Mouse (Mus musculus): ENCODE measurements at regions not wholly inside any gene's neighbourhood (a gene's known extent, or its start where the extent isn't known, plus 50 kb on each side); places are given as distances from the start of the nearest gene placed in this dataset.

DNA sequence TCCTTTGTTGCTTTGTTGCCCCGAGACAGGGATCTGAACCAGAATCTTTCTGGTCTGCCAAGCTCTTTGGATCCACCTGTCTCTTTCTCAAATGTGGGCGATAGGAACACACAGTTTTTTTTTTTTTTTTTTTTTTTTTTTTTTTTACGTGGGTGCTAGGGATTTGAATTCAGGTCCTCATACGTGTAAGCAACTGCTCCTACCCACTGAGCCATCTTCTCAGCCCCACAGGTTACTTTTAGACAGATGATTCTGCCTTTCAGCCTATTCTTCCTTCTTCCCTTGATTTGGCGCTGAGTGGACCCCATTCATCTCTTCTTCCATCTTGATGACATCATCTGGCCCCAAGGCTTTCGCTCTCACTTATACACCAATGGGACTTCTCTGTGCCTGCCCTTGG, 80.5 kb upstream of the Got2 start:
- Histone ChIP-seq H3K9ac (replicated peaks) (no peak overlapping the region), H3K27ac (no peak overlapping the region), H3K36me3 (replicated peaks; ENCODE audit: control insufficient read depth, insufficient read depth, low read depth) (no peaks in the 10 kb centered on the region), H3K4me3 (ENCODE audit: insufficient read depth in 1 of 2, low read depth in 2 of 2, low read length in 2 of 2) (no peak overlapping the region), H3K4me1 (replicated peaks; ENCODE audit: control insufficient read depth in 2 of 2, insufficient read depth in 2 of 2, low read length in 1 of 2) (no peaks in the 10 kb centered on the region), H3K9me3 (ENCODE audit: control insufficient read depth, low read length) (no peaks in the 10 kb centered on the region), H3K27me3 (ENCODE audit: control insufficient read depth, insufficient read depth, low read length) (no peaks in the 10 kb centered on the region), H3K4me2 (ENCODE audit: low read depth) (no peak overlapping the region)
- TF ChIP-seq EP300 (IDR thresholded peaks at IDR 0.05; ENCODE audit: low read depth) (no peak), CTCF (IDR thresholded peaks at IDR 0.05; ENCODE audit: low read depth) (no peak)
- WGBS (ENCODE audit: insufficient replicate concordance), result 68% methylated on average over 6 of the region's 6 CpGs
- no peak for ATAC-seq (ENCODE audit: insufficient read depth)
- no peak for DNase-seq (ENCODE audit: low read depth in 3 of 3, low spot score in 3 of 3)

DNA sequence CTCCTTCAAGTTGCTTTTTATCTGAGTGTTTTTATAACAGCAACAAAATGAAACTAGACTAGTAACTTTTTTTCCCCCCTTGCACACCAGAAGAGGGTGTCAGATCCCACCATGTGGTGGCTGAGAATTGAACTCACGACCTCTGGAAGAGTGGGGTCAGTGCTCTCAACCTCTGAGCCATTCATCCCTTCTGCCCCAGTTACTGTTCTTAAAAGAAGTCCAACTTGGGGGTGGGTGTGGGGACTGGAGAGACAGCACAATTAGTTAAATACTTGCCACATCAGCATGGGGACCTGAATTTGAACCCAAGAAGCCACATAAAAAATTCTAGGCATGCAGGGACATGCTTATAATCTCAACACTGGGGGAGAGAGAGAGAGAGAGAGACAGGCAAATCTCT, 78.1 kb upstream of the Got2 start:
- Histone ChIP-seq H3K4me1 (replicated peaks; ENCODE audit: control insufficient read depth in 2 of 2, insufficient read depth in 2 of 2, low read length in 1 of 2) (no peaks in the 10 kb centered on the region), H3K27me3 (ENCODE audit: control insufficient read depth, insufficient read depth, low read length) (no peaks in the 10 kb centered on the region), H3K4me3 (ENCODE audit: insufficient read depth in 1 of 2, low read depth in 2 of 2, low read length in 2 of 2) (no peak overlapping the region), H3K9ac (replicated peaks) (no peak overlapping the region), H3K9me3 (ENCODE audit: control insufficient read depth, low read length) (no peaks in the 10 kb centered on the region), H3K36me3 (replicated peaks; ENCODE audit: control insufficient read depth, insufficient read depth, low read depth) (no peaks in the 10 kb centered on the region), H3K4me2 (ENCODE audit: low read depth) (no peak overlapping the region), H3K27ac (no peak overlapping the region)
- ATAC-seq (ENCODE audit: insufficient read depth) (no peak), DNase-seq (ENCODE audit: low read depth in 3 of 3, low spot score in 3 of 3) (no peak)
- 32% methylated on average over 1 of the region's 1 CpGs for WGBS (ENCODE audit: insufficient replicate concordance)
- TF ChIP-seq CTCF (IDR thresholded peaks at IDR 0.05; ENCODE audit: low read depth) (no peak), EP300 (IDR thresholded peaks at IDR 0.05; ENCODE audit: low read depth) (no peak)

DNA sequence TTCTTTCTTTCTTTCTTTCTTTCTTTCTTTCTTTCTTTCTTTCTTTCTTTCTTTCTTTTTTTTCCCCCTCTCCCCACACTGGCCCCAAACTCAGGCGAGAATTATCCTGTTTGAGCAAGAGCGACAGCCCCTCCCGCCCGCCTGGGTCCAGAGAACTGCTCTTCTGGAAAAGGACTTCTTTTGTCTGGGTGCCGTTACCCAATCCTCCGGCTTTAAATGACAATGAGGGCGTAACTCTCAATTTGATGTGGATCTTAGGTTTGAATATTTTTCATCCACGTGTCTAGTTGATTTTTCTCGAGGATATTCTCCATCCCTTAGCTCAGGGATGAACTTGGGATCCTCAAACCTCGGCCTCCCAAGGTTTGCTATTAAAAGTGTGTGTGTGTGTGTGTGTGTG, 63.9 kb upstream of the Got2 start:
- Histone ChIP-seq H3K4me1 (replicated peaks; ENCODE audit: control insufficient read depth in 2 of 2, insufficient read depth in 2 of 2, low read length in 1 of 2) (no peaks in the 10 kb centered on the region), H3K4me2 (ENCODE audit: low read depth) (no peak overlapping the region), H3K9ac (replicated peaks) (no peak overlapping the region), H3K36me3 (replicated peaks; ENCODE audit: control insufficient read depth, insufficient read depth, low read depth) (no peaks in the 10 kb centered on the region), H3K4me3 (ENCODE audit: insufficient read depth in 1 of 2, low read depth in 2 of 2, low read length in 2 of 2) (no peak overlapping the region), H3K9me3 (ENCODE audit: control insufficient read depth, low read length) (no peaks in the 10 kb centered on the region), H3K27me3 (ENCODE audit: control insufficient read depth, insufficient read depth, low read length) (no peaks in the 10 kb centered on the region), H3K27ac (no peak overlapping the region)
- TF ChIP-seq EP300 (IDR thresholded peaks at IDR 0.05; ENCODE audit: low read depth) (no peak), CTCF (IDR thresholded peaks at IDR 0.05; ENCODE audit: low read depth) (no peak)
- no peak for DNase-seq (ENCODE audit: low read depth in 3 of 3, low spot score in 3 of 3)
- no peak for ATAC-seq (ENCODE audit: insufficient read depth)
- WGBS (ENCODE audit: insufficient replicate concordance), result 33% methylated on average over 10 of the region's 10 CpGs

DNA sequence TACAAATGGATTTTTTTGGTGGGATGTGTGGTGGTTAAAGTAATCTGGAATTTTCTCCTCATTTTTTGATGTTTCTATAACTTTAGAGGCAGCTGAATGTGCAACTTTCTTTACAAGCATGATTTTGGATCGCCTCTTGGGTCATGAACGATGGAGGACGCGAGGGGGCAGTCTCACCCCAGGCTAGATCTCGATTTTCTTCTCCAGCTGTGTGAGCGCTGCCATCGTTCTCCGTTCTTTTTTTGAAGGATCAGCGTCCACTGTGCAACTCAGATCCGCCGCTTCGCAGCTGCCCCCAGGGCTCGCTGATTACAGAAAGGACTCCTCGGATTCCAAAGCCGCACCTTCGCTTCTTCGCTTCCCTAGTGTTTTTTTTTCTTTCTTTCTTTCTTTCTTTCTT, 63.4 kb upstream of the Got2 start:
- Histone ChIP-seq H3K36me3 (replicated peaks; ENCODE audit: control insufficient read depth, insufficient read depth, low read depth) (no peaks in the 10 kb centered on the region), H3K9me3 (ENCODE audit: control insufficient read depth, low read length) (no peaks in the 10 kb centered on the region), H3K4me1 (replicated peaks; ENCODE audit: control insufficient read depth in 2 of 2, insufficient read depth in 2 of 2, low read length in 1 of 2) (no peaks in the 10 kb centered on the region), H3K4me2 (ENCODE audit: low read depth) (peak overlapping the region; percentile 31; the same call in 1 of the 2 replicates), H3K27me3 (ENCODE audit: control insufficient read depth, insufficient read depth, low read length) (no peaks in the 10 kb centered on the region), H3K4me3 (ENCODE audit: insufficient read depth in 1 of 2, low read depth in 2 of 2, low read length in 2 of 2) (peak overlapping the region in 1 of 2 experiments; percentile 33; a peak in 1 of 4 replicates), H3K9ac (replicated peaks) (no peak overlapping the region), H3K27ac (no peak overlapping the region)
- peak; percentile 3 to 7 (median 3) for DNase-seq (ENCODE audit: low read depth in 3 of 3, low spot score in 3 of 3)
- ATAC-seq (ENCODE audit: insufficient read depth), result no peak
- WGBS (ENCODE audit: insufficient replicate concordance), result 3% methylated on average over 17 of the region's 17 CpGs
- TF ChIP-seq EP300 (IDR thresholded peaks at IDR 0.05; ENCODE audit: low read depth) (no peak), CTCF (IDR thresholded peaks at IDR 0.05; ENCODE audit: low read depth) (peak; percentile 67)
